Mouse (Mus musculus): ENCODE results near the gene Usf2. TPM values are rescaled to one million over a fixed set of nuclear protein-coding genes. Genes with fewer than 3 reads are reported as not detected.

The Usf2 gene
- total RNA-seq (2021) (100 to 1,000 TPM; 146 to 166 TPM), polyA plus RNA-seq (2012; rRNA removed) (376 and 393 TPM in 2 replicates)
- long read RNA-seq, transcript Usf2-201 (10 exons, 2,419 nt): major isoform, 10 of 21 reads
- long read RNA-seq, partial matches to known transcripts: 5 of 21 reads
- long read RNA-seq, other reads (novel, unspliced or antisense): 5 of 21 reads

DNA sequence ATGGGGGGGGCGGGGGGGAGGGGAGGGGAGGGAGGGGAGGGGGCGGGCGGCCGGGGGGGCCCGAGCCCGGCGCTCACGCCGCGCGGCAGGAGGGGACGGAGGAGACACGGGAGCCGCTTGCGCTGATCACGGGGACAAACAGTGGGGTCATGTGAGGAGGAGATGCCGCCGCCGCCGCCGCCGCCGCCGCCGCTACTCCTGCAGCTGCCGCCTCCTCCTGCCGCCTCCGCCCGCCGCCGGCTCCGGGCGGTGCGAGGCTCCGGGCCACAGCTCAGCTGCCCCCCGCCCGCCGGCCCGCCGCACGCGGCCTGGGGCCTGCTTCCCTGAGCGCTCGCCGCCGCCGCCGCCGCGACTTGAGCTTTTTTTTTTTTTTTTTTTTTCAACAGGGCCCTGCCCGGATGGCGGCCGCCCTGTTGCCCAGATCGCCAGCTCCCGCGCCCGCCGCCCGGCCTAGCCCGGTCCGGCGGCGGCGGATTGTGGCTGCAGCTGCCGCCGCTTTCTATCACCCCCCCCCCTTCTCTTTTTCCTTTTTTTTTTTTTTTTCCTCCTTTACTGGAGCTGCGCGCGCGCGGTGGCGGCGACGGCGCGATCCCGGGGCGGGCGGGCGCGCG lies at the start of gene Usf2:
Gene Usf2 (minus strand): TSS at position 48 of the 611 bp plus-strand sequence.
- DNase-seq: peak; percentile 89

DNA sequence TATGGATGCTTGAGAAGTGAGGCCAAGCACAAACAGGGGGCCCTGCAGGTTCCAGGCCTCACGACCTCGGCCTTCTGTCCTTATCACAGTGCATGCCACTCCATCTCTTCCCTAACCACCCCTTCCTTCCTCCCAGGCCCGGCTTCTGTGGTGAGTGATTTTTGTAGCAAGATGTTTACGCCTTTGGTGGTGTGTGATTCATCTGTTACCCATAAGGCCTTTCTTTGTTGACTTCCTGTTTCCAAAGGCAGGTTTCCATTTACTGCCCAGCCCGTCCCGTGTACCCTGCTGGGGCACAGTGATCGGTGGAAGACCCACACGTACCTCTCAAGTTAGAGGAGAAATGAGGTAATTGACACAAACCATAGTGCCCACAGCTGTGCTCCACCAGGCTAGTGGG lies 46.0 kb upstream of the Usf2 start:
- DNase-seq: peak; percentile 58

DNA sequence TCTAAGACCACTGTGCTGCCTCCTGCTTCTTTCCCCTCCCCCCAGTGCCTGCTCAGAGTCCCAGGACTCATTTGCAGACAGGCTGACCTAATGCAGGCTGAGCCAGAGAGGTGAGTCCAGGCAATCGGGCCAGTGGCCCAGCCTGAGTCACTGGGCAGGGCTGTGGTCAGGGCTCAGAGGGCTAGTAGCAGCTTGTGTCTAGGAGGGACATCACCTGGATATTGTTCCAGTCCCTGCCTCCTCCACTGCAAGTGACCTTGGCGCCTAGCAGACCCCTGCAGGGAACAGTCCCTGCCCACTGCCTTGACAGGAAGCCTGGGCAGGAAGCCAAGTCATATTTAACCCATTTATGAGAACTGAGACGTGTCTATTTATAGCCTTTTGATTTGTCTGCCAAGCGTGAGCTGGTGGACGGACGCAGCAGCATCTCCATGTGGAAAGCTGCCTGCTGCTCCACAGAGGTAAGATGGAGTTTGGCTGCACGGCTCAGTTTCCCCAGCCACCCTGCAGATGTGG lies 44.0 kb upstream of the Usf2 start:
- peak; percentile 85 for DNase-seq

DNA sequence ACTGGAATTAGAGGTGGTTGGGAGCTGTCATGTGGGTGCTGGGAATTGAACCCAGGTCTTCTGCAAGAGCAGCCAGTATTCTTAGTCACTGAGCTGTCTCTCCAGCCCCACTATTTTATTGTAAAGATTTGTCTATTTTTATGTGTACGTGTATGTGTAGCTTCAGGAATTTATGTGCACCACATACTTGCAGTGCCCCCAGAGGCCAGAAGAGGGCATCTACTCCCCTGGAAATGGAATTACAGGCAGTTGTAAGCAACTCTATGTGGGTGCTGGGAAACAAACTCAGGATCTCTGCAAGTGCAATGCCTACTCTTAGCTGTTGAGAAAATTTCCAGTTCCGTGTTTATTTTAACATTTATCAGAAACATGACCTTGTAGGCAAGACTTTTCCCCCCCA lies 39.9 kb upstream of the Usf2 start:
- DNase-seq: no peak

DNA sequence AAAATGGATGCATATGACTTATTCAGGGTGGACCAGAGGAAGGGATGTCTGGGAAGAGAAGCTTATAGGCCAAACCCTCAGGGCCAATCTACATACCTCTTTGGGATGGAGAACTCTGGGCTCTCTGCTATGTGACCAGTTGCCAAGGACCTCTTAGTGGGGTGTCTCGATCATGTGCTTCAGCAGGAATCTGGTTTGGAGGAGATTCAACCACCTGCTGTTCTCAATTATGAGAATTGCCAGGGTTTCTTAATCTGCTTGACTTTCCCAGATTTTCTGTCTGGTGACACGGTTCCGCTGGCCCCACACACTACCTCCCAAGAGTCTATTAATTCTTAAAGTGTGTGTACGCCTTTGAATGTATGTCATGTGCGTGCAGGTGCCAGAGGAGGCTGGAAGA lies 37.4 kb upstream of the Usf2 start:
- no peak for DNase-seq

DNA sequence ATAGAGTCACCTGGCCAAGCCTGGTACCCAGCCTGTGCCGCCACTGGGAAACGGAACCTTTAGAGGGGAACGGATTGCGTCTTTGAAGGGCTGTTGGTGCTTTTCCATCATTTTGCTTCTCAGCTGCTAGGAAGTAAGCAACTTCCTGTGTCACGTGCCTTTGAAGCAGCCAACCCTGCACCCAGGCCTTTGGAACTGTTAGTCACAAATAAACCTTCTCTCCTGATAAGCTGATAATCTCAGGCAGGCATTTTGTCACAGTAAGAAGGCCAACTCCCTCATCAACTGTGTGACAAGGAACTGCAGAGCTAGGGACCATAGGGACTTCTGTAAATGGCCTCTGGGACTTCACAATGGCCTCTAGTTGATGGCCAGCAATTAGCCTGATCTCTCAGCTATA lies 35.5 kb upstream of the Usf2 start:
- DNase-seq: no peak

DNA sequence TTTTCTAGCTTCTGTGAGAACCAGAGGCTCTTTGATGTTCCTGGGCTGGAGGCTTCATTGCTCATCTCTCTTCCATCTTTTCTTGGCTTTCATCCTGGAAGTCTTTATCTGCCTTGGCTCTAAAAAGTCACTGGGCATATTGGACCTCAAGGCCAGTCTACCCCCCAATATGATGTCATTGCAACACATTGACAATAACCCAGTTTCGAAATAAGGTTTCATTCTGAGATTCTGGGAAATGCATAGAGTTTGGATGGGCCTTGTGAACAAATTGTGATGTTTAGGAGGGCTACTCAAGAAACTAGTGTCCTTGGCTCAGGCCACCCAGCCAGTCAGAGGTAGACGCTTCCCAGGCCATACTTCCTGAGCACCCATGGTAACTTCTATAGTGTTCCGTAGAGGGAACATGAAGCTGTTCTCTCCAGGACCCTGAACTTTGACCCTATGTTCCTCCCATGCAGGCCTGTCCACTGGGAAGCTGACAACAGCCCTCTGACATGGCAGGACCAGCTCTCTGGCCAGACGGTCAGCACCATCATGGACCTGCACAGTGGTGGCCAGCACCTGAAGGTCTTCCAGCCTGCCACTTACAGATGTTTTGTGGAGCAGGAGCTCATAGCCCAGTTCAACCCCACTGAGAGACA lies 32.0 kb upstream of the Usf2 start:
- peak; percentile 73 for DNase-seq

DNA sequence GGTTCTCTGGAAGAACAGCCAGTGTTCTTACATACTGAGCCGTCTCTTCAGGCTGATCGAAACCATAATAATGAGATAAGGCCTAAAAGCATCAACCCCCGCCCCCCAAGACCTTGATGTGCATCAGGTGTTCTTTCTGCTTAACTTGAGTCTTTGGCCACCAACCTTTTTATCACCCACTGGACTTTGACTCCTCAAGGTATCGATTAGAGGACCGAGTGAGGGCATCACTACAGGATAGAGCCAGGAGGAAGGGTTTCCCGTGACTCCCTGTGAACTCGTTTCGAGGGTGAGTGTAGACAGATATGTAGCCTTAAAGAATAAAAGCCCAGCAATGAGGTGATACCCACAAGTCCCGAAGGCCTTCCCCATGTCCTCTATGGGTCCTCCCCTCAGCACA lies 28.8 kb upstream of the Usf2 start:
- DNase-seq: no peak

DNA sequence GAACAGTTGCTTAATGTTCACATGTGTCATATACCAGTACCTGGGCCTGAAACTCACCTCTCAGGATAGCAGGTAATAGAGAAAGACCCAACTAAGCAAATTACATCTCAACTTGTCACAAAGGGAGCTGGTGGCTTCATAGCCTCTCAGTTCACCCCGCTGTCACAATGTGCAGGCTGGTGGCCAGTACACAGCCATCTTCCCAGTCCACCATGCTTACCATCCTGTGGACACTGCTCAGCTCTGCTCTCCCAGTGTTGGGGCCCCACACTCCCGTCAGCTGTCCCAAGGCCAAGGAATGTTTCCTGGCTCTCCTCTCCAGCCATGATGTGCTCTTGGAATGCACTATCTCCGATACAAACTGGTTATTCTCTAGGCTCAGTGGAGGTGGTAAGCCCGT lies 25.1 kb upstream of the Usf2 start:
- DNase-seq: no peak

DNA sequence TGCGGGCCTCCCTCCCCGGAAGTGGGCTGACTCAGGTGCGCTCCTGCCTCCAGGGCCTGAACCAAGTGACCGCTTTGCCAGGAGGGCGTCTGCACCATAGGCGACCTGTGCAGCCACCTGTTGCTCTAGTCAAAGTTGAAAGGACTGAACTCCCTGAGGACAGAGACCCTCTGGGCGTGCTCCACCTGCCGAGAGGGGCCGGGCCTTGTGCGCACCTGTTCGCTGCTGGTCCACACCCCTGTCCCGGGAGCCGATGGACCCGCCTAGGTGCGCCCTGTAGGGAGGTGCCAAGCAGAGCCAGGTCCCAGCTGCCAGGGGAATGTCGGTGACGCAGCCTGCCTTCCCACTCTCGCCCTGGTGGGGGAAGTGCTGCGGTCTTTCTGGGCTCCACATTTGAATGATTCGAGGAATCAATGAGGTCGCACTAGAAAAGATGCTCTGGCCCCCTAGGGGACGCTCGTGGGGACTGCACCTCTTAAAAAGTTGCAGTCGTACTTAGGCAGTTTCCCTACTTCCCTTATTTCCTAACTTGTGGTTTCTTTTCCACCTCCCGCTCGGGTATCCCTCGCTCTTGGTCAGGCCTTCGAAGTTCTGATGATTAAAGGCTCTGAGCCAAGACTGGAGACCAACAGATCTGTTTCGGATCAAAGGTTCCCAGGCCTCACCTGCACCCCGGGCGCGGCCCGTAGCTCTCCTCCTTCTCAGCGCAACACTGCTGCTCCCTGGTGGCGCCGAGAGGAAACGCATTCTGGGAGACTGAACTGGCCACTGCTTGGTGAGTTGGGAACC lies 17.1 kb upstream of the Usf2 start, which contains the start of gene Fam187b:
Gene Fam187b (plus strand): TSS at position 290 of the 789 bp plus-strand sequence.
- peak; percentile 91 for DNase-seq

DNA sequence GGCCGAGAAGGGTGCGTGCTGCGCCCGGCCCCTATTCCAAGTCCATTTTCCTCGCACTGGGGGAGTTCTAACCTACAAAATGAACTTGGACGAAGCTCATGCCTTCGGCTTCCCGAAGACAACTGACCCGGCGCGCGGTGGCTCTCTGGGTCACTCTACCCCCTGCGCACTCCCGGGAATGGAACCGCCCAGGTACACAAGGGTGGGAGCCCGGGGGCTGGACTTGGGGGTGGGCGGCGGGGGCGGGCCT lies 16.6 kb upstream of the Usf2 start, which contains the start of gene Lsr:
Gene Lsr (minus strand): TSS at position 214 of the 250 bp plus-strand sequence.
- no peak for DNase-seq

DNA sequence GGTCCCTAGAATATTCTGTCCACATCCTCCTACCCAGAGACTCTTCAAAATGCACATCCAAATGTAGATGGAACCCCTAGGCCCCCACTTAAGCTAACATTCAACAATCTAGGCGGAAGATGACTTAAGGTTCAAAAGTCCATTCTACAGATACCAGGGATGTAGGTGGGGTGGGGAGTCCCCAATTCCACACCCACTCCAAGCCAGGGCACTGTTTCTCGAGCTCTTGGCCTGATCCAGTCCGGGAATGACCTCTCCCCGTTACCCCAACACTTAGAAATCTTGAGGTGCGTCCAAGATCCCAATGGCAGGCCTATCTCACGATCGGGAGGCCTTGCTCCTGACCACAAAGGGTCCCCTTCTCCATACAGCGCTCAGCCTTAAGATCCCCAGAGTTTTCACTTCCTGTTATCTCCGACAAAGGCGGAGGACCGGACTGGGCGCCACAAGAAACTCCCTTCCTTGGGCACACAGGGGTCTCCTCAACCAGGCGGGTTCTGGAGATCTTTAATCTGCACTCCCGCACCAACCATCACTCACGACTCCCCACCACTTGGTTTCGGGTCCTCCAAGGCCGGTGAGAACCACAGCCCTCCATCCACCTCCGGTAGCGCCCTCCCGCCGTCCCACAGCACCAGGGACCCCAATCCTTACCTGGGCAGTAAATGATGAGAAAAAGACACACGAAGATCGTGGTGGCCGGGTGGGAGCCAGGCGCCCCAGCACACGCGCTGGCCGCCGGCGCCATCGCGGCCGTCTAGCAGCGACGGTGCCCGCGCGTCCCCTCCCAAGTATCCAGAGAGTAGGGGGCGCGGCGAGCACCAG lies 16.0 kb upstream of the Usf2 start:
- DNase-seq: no peak

DNA sequence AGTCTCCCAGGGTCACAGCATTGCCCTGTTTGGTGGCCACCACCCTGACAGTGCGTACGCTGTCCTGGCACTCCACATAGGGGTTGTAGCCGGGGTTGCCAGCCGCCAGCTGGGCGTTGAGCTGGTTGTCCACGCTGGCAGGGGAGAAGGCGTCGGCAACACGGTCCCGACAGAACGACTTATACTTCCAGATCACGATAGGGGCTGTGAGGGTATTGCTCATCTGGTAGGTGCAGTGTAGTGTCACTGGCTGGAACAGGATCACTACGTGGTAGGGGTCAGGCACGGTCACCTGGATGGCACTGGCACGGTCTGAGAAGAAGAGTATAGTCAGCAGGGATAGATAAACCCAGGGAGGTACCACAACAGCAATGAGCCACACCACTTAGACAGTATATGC lies 15.3 kb upstream of the Usf2 start:
- DNase-seq: no peak

DNA sequence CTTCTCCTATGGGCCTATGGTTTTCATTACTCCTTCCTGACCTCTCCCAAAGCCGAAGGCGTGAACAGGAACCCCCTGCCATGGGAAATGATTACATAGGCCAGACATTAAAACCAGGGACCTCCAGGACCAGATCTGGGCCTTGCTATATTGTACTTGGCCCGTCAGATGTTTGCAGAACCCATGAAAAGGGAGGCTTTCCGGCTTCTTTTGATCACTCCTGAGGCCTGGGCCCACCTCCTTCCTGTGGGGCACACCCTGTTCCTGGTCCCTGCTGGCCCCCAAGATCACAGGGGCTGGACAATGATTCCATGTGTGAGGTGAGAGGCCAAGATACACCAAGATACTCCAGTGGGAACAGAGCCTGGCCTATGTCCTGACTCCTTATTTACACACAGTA lies 12.6 kb upstream of the Usf2 start:
- DNase-seq: no peak

DNA sequence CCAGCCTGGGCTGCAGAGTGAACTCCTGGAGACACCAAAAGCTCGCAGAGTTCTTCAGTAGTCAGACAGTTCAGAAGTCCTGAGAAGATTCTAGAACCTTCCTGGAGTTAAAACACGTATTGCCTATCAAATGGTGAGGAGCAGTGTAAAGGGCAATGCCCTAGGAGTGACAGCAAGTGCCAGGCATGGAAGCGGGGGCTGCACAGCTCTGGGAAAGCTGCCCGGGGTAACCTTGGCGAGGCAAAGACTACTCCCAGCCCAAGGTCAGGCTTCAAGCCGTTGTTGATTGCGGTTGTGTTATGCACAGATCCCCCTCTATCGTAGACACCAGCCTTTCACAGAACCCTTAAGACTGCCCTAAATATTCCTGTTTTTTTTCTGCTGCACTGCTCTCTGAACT lies 12.0 kb upstream of the Usf2 start:
- DNase-seq: peak; percentile 89

DNA sequence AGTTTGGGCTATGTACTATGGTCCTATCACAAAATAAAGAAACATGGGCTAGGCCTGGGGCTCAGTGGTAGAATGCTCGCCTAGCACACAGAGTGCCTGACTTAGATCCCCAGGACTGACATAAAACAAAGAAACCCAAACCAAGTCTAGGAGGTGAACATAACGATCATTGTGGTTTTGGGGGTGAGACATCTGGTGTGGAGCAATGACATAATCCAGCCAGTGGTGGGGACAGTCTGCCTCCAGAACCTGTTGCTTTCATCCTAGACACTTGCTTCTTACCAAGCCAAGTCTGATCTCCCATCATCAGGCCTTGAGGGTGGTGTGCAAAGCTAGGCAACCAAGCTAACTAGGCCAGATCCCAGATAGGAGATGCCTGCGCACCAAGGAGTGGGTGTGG lies 10.1 kb upstream of the Usf2 start:
- DNase-seq: no peak

DNA sequence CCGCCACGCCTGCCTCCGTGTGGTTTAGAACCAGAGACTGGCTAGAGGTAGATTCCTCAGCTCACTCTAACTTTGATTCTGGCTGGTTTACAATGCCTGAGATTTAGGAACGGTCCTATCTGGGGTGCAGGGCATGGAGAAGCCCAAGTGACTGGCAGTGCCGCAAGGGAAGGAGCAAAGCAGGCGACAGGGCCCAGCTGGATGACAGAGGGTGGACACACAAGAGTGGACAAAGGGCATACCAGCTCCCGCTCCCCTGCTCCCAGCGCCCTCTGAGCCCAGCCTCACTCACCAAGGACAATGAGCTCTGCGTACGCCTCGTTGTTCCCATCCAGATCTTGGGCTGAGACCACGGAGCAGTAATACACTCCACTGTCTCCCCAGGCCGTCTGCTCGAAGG lies 9.1 kb upstream of the Usf2 start:
- no peak for DNase-seq

DNA sequence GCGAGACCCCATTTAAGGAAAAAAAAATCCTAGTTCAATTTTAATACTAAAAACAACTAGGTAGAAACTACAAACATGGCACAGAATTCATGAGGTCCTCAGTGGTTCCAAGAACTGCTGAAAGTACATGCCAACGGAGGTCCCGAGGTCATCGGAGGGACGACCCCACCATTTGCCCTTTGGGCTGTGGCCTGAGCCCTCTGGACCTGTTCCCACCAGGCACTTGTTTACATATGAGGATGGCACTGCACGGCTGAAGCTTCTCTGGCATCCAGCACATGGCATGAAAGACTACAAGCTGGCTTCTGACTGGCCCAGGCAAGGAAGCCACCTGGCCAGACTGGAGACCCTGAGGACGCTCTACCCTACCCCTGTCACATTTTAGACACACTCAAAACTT lies 7.8 kb upstream of the Usf2 start:
- no peak for DNase-seq

DNA sequence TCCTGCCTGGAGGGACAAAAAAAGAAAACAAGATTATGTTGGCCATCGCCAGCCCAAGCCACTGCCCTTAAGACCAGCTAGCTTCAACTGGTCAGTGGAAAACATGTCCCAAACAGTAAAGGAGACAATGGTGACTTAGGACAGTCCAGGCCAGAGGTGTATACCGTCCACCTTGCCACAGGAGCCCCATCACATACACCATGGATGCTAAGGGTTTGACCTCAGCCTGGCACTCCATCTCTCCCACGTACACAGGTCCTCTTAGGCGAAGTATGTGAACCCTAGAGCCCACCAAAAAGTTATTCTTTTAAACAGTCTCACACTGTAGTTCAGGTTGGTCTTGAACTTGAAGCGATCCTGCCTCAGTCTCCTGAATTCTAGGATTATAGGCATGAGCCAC lies 6.3 kb upstream of the Usf2 start:
- no peak for DNase-seq

DNA sequence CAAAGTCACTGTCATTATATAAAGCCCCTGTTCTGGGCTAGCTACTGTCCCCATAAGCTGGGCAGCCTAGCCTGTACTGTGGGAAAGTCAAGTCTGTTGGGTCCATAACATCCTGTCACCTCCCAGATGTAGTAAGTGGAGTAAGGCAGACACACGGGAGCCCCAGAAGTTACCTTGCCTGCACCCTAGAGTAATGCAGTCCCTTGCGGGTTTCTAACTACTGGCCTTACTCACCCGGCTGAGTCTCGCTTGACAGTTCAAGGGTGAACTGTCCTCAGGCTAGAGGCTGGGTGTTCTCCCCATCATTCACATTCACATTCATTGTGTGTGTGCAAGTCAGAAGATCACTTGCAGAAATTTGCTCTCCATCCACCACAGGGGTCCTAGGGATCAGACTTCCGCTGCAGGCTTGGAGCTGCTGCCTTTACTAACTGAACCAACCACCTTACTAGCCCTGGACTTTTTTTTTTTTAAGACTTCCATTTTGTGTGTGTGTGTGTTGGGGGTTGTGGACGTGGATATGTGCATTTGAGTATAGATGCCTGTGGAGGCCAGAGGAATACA lies 3.3 kb upstream of the Usf2 start:
- peak; percentile 56 for DNase-seq

DNA sequence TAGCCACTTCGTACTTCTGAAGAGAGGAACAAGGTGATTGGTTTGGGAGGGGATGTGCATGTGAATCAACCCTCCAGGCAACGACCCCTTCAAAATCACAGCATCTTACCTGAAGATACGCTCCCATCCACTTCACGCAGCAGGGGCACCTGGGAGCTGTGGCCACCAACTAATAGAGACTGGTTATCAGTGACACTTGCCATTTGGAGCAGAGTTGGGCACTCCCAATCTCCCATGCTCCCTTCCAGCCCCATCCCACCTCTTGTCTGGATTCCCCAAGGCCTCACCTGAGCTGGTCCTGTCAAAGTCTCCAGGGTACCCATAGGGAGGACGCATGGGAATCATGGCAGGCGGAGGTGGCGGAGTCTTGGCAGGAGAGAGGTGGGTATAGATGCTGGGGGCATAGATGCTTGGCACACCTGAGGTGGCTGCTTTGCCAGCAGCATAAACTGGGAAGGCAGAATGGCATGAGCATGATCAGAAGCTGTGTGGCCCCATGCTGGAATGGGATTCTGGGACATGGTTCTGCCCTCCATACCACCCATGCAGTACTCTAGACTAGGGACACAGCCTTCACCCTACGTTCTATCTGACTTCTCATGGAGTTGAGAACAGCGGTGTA lies 2.4 kb upstream of the Usf2 start:
- no peak for DNase-seq

Data from adrenal gland, adult 2 months (tissue).